Mouse (Mus musculus): Measurements from ENCODE around the gene Il19.

- TF ChIP-seq CTCF (IDR thresholded peaks at IDR 0.05; ENCODE audit: low read depth, low read length) (no peak), POLR2A (IDR thresholded peaks at IDR 0.05; ENCODE audit: extremely low read depth, insufficient read depth, low read length) (no peak)
Observed at GRCm38 (mm10) chr1:130902505-130902904, 37.4 kb downstream of the Il19 start.
